Mouse (Mus musculus) cortical plate, adult 2 months (tissue): ENCODE measurements at regions not wholly inside any gene's neighbourhood (a gene's known extent, or its start where the extent isn't known, plus 50 kb on each side); places are given as distances from the start of the nearest gene placed in this dataset.

ENCODE experiments used
- H3K27ac ChIP-seq: fragments of 200-500 bp; 2 replicates; pipeline ENCODE4 v1.5.1; 2012; ENCODE audit warnings: low read length, control low read depth, inconsistent platforms; ENCODE audit not compliant: insufficient read depth
- H3K4me1 ChIP-seq: fragments of 200-500 bp; 2 replicates; pipeline ENCODE4 v1.6.1; 2011; ENCODE audit warnings: low read length; ENCODE audit not compliant: control insufficient read depth, insufficient read depth
- H3K4me3 ChIP-seq: fragments of 200-500 bp; 2 replicates; pipeline ENCODE4 v1.5.1; 2011; ENCODE audit warnings: mild to moderate bottlenecking, low read length, control low read depth; ENCODE audit not compliant: insufficient read depth
- CTCF ChIP-seq: fragments of 200-500 bp; IDR thresholded peaks from 2 replicates; pipeline ENCODE4 v1.5.1; 2011; ENCODE audit warnings: mild to moderate bottlenecking, control low read depth, low read length; ENCODE audit not compliant: insufficient read depth; ENCODE audit errors: extremely low read depth
- POLR2A ChIP-seq: fragments of 200-500 bp; IDR thresholded peaks from 2 replicates; pipeline ENCODE4 v1.6.1; 2011; ENCODE audit warnings: mild to moderate bottlenecking, low read length, control low read depth; ENCODE audit not compliant: insufficient read depth; ENCODE audit errors: extremely low read depth

DNA sequence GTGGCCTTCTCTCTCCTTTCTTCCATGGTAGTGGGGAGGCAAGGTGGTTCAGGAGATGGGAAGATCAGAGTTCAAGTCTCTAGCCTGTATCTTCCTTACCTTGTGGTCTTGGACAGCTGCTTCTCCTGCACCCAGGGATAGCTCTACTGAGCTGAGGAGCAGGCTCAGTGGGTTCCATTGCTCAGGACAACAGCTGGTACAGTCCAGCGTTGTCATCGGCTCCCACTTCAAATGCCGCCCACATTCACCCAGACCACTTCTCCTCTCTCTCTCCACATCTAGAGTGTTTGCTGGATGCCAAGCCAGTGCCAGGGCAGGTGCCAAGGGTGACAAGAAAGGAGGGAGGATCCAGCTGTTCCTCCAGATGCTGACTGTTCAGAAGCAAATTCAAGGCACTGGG lies 260.4 kb downstream of the Tle3 start:
- H3K4me3 ChIP-seq: no peak overlapping the region

DNA sequence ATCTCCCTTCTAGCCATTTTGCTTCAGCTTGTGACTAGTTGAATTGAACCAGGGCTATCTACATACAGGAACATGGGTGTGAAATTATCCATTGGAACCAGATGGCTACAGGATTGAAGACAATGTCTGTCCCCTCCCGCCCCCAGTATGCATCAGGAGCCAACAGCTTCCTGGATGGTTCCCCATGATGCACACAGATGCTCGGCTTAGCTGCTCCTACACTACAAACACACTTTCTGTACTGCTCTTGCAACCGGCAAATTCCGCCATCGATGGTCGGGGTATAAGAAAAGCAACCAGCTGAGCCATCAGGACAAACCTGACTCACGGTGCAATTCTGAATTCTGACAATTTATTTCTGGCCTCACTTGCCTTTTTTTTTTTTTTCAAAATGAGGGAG lies 258.9 kb downstream of the Tle3 start:
- no peaks in the 10 kb centered on the region for H3K4me1 ChIP-seq
- H3K4me3 ChIP-seq: no peak overlapping the region
- no peak for TF ChIP-seq CTCF
- TF ChIP-seq POLR2A: no peak
- H3K27ac ChIP-seq: no peak overlapping the region

More for the DNA sequence above, 260.4 kb downstream of the Tle3 start:
- no peak for TF ChIP-seq CTCF
- no peak for TF ChIP-seq POLR2A
- no peak overlapping the region for H3K27ac ChIP-seq
- no peaks in the 10 kb centered on the region for H3K4me1 ChIP-seq

DNA sequence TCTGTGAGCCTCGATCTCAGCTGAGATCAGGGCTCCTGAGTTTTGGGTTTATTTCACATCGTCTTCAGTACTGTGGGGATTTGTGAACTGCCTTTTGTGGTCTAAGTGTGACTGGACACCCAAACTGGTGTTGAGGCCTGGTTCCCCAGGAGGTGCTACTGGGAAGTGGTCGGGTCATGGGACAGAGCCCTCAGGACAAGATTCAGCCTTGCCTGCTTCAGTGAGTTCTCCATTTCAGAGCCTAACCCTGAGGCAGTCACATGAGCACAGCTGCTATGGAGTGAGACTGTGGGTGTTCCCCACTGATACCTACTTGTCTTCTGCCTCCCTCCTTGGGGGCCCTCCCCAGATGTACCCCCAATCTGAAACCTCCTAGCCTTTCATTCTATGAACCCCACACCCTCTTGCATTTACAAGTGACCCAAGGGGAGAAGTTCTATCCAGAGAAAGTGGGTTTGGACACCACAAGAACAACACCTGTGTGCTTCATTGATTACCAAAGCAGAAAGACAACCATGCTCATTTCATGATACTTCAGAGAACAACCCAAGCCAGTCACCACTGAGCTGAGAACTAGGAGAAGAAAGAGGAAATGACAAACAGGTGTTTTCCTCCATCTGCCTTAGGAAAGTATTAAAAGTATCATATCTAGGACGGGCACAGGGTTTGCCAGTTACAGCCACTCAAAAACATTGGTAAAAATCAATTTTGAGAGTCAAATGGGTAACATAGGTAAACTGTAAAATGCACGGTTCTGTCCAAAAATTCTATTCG lies 255.8 kb downstream of the Tle3 start:
- Histone ChIP-seq H3K4me3 (no peak overlapping the region), H3K27ac (no peak overlapping the region), H3K4me1 (no peaks in the 10 kb centered on the region)
- TF ChIP-seq CTCF: no peak
- TF ChIP-seq POLR2A: no peak

DNA sequence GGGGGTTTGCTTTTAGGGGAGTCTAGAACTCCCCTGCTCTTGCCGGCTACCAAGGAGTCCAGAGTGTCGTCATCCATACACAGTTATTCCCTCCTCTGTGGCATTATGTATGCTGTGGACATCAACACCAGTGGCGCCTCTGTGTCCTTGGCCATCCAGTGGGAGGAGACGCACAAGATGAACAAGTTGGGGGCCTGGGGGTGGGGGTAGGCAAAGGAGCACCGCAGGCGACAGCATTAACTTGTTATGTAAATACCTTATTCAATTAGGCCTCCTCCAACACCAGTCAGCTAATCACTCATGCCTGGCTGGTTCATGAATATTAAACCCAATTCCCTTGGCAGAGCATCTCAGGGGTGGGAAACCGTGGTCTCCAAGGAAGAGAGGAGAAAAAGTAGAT lies 250.8 kb downstream of the Tle3 start:
- 0 out of 2 replicates have a peak, but pooled peaks cover 2% of the 10 kb centered on the region for H3K4me1 ChIP-seq
- no peak for TF ChIP-seq POLR2A
- TF ChIP-seq CTCF: no peak
- H3K4me3 ChIP-seq: no peak overlapping the region
- no peak overlapping the region for H3K27ac ChIP-seq

DNA sequence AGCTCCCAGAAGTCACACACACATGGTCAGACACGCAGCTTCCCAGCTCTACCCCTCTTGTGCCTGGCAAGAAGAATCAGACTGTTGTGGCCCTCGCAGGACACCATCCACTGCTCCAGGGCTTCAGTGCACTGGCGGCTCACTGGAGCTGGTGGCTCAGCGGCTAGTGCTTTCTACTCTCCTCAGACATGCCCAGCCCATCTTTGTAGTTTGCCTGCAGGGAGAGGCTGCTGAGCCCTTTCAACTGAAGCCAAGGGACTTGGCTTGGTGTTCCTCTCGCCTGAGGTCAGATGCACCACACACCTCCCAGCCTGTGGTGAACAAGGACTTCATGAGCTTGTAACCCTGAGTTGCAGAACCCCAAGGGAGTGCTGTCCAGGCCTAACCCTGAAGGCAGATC lies 249.8 kb downstream of the Tle3 start:
- Histone ChIP-seq H3K4me3 (no peak overlapping the region), H3K27ac (no peak overlapping the region), H3K4me1 (0 out of 2 replicates have a peak, but pooled peaks cover 2% of the 10 kb centered on the region)
- no peak for TF ChIP-seq CTCF
- TF ChIP-seq POLR2A: no peak

DNA sequence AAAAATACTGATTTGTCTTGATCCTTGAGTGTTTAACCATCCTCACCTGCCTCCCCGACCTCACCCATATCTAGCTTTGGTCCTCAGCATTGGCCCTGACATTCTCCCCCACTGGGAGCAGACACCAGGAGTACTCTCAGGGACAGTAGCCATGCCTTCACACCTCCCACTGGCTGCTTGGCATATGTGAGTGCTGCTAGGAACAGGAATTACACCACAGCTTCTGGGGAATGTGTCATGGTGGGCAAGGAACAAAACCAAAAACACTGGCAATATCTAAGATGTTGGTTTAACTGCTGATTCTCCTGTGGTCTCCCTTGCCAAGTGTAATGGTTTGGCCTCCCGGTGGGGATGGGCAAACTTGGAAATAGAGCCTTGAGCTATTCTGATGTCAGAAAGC lies 248.6 kb downstream of the Tle3 start:
- Histone ChIP-seq H3K4me3 (no peak overlapping the region), H3K27ac (no peak overlapping the region), H3K4me1 (0 out of 2 replicates have a peak, but pooled peaks cover 2% of the 10 kb centered on the region)
- TF ChIP-seq CTCF: no peak
- no peak for TF ChIP-seq POLR2A

DNA sequence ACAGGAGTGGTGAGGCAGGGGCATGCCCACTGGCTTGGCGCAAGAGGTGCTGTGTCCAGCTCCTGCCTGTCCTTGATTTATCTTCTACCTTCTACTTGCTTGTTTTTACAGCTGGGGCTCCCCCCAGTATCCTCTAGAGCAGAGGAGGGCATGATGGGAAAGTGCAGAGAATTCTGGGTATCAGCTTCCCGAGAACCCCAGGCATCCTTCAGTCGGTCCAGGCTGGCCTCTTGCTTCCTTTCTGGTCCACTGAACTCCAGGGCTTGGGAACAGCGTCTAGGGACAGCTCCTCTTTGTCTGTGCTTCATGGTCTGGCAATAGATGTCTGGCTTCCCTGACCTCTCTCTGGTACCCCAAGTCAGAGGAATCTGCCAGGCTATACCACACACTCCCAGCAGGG lies 247.9 kb downstream of the Tle3 start:
- Histone ChIP-seq H3K4me1 (0 out of 2 replicates have a peak, but pooled peaks cover 2% of the 10 kb centered on the region), H3K4me3 (no peak overlapping the region), H3K27ac (no peak overlapping the region)
- TF ChIP-seq CTCF: no peak
- no peak for TF ChIP-seq POLR2A

DNA sequence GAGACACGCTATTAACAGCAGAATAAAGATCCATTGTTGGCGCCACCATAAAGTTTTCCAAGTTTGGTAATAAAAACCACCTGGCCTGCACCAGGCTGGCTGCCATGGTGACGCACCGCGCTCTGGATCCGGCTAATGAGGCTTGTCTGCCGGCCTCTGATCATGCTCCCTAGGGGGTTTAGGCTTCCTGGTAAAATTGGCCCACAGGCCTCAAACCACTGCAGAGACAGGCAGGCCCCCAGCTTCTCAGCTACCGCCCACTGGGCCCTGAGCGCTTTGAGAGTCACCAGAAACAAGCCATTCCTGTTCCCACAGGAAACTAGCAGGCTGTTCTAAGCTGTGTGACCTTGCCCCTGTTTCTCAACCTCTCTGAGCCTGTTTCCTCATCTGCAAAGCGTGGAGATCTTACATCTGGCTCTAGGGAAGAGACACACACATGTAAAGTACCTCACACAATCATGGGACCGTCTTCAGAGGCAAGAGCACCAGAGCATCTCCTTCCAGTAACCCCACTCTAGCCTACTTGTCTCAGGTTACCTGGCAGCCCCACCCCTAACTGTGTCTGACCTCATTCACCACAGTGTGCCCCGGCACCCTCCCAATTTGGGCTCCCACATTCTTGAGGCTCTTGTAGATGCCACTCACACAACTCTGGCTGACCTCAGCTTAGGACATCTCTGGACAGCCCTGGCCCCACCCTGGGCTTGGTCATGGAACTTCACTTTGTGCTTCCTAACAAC lies 246.5 kb downstream of the Tle3 start:
- Histone ChIP-seq H3K27ac (no peak overlapping the region), H3K4me3 (no peak overlapping the region), H3K4me1 (0 out of 2 replicates have a peak, but pooled peaks cover 2% of the 10 kb centered on the region)
- no peak for TF ChIP-seq POLR2A
- no peak for TF ChIP-seq CTCF

DNA sequence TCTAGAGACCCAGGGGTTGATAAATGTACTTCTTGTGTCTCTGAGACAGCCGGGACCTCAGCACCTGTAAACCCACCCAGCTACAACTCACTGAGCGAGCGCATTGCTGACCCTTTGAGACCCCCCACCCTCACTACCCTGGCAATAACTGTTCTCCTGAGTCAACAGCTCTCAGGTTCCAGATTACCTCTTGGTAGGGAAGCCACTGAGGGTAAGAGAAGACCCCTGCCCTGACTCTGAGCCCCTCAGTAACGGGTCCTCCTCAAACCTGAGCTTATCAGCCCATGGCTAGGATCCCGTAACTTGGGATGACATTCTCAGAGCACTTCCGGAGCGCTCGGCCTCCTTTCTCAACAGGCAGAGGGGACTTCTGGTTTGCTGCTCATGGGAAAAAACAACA lies 245.8 kb downstream of the Tle3 start:
- Histone ChIP-seq H3K4me1 (0 out of 2 replicates have a peak, but pooled peaks cover 2% of the 10 kb centered on the region), H3K27ac (no peak overlapping the region), H3K4me3 (no peak overlapping the region)
- TF ChIP-seq CTCF (no peak), POLR2A (no peak)
